Mouse (Mus musculus): ENCODE results near the gene Frem2. TPM values are rescaled to one million over a fixed set of nuclear protein-coding genes. Genes with fewer than 3 reads are reported as not detected.

Gene Frem2
- total RNA-seq (2021) (under 1 TPM; 0.12 to 0.14 TPM), polyA plus RNA-seq (2012; rRNA removed) (0.16 and 0.29 TPM in 2 replicates)
- long read RNA-seq, result 0 reads

DNA sequence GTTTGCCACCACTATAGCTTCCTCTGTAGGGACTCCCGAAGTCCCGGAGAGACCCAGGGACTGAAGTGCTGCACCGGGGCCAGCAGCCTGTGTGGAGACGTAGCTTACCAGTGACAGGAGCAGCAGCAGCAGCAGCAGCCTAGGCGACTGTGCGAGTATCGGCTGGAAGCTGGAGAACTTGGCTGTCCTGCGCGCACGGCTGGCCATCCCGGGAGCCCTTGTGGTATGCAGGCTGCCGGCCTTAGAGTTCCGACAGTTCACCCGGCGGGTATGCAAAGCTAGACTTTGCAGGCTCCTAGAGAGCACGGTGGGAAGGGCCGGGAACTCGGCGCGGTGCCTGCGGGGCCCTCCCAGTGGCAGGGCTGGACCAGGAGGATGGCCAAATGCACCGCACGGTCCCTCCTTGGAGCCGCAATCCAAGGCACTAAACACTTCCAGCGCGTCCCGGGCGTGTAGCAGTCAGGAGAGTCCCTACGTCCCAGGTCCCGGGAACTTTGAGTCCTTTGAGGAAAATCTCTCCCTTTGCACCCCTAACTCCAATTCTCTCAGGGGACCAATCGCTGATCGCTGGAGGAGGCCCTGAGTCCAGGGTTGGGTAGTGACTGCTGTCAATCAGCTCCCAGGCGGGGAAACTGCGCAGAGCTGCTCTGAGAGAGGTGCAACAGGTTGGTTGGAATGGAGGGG lies at the start of gene Frem2:
Gene Frem2, minus strand, starts transcription at position 478 of the 684 bp plus-strand sequence.
- peak; percentile 67 for DNase-seq

DNA sequence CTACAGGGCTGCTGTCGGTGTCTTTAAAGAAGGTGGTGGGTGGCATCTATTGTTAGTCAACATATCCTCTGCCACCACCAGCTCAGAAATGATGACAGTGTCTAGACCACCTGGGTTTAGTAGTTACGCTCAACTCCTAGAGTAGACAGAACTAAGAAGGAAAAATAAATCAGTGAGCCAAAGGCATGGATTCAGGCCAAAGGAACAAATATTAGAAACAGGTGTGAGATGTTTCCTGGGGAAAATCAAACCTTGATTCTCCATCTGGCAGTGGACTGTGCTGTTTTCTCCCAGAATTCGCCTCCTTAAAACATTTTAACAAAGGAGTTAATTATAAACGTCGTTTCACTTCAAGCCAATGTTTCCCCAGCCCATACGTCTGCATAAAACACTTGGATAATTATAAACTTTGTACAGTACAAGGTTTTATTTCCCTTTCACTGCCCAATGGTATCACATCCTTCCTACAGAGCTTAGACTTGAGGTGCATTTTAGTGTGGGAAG lies 48.9 kb upstream of the Frem2 start:
- no peak for DNase-seq

DNA sequence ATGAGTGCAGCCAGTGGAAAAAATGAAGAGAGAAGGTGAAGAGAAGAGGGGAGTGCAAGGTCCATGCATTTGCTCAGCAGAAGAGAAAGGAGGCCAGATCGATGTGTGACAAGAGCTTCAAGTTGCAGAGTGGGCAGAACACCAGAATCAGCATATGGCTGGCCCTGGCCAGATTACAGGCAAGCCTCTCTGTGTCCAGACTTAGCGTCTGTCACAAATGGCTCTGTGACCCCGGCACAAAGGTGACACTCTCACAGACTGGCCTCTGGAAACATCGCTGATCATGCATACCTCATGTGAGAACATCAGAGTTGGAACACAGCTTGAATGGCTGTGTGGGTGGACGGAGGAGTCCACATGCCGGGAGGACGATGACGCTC lies 46.0 kb upstream of the Frem2 start:
- no peak for DNase-seq

DNA sequence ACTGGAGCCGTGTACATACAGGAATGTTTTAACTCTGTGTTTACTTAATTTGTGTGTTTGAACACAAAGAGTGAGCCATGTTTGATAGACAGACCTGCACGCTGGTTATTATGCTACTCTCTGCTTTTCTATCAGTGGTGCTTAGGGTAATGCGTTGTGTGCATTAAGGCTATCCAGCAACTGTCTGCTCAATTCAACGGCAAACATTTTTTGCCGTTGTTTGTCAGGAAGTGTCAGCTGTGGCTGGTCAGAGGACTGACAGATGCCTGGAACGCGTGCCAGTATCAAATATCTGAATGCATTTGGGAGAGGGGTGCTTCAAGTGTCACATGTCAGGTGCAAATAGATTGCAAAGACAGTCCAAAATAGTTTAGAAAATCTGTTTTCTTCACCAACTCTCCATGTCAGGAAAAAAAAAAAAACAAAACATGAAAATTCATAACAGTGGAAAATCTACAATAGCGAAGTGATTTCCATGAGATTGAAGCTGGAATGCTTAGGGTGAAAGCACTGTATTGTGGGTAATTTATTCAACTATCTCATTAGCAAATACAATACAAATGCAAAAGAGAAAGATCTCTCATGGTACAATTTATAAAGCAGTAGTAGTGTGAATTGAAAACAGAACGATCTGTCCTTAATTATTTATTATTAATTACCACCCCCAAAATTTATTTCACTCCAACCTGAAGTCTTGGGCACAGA lies 45.4 kb upstream of the Frem2 start:
- no peak for DNase-seq

DNA sequence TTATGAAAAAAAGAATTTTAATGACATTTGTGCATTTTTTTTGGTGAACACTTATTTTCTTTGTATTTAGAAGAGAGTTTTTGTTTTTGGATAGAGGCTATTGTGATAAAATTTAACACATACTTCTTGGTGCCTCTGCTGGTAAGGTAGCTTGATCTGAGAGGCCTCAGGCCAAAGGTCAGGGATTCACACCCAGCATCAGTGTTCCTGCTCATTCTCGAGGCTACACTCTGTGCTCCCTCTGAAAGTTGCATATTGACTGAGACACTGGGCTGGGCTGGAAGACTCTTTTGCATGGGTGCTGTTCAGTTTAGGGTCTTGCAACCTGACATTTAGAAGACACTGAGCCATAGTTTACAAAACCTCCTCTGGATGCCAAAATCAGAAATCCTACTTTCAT lies 44.8 kb upstream of the Frem2 start:
- DNase-seq, result no peak

DNA sequence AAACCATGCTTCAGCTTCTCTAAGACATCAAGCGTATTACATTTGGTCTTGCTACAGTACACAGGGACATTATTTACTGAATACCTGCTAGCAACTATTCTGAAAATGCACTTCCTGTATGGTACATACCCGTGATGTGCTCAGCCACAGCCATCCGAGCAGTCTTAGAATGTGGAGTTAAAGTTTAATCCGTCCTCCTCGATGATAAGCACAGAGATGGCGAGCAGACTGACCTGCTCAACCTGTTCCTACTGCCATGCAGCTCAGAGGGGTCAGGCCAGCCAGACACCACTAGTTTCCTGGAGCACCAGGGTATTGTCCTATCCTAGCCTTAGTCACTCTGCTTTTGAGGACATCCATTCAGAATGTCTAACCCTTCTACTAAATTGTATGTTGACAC lies 30.6 kb upstream of the Frem2 start:
- no peak for DNase-seq

DNA sequence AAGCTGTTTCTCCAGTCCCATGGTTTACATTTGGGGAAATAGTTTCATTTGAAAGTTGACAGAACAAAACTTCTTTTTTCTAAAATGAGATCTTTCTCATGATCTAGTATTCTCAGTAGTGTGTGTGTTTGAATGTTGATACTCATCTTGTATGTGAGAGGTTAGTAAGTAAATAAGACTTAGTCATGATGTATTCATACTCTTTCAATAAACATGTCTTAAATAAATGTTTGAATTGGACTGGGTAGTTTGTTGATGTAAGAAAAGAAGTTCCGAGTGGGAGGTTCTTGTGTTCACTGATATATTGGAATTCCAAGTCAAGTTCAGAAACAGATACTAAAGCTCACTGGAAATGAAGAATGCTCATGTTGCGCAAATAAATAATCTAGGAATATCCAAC lies 25.1 kb upstream of the Frem2 start:
- DNase-seq, result no peak

DNA sequence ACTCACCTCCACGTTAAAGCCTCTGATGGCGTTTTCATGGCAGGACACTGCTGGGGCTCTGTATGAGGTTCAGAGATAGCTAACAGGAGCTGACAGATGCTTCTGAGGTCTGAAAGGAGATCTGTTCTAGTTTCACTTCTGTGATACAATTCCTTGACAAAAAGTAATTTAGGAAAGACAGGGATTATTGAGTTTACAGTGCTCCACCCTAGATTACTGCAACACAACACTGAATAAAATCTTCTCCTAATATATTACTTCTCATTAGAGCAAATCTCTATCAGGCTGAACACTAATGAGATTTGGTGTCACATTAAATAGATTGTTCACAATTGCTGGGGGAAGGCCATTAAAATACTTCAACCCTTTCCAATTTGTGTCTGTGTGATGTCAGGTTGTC lies 23.7 kb upstream of the Frem2 start:
- no peak for DNase-seq

DNA sequence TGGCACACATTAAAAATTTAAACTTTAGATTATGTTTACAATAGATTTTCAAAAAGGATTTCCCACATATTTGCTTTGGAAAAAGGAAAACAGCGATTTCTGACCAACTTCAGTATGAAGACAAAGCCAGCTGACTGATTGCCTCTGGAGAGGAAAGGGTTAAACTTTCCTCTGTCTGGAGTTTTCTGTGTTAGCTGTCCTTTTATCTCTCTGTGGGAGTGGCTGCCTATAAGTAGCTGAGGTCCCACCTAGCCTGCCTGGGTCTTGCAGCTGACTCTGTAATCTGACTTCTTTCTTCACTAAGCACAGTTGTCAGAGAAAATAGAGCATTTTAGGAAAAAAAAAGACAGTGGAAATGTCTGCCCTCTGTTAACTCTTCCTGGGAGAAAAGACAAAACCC lies 17.1 kb upstream of the Frem2 start:
- DNase-seq, result no peak

DNA sequence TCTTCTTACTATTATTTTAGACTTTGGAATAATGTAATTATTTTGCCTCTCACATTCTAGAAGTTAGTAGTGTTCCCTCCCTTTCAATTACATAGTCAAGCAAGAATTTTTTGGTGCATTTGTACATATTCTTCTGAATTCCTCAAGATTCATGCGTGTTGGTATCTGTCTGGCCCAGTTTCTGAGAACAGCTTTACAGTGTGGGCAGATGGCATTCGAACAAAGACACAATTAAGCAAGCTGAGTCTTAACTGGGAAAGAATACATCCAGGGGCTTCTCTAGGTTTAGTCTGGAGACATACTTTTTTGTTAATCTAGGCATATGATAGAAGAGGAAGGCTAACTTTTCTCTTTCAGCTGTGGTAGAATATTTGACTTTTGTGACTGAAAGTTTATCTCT lies 12.6 kb upstream of the Frem2 start:
- DNase-seq, result no peak

DNA sequence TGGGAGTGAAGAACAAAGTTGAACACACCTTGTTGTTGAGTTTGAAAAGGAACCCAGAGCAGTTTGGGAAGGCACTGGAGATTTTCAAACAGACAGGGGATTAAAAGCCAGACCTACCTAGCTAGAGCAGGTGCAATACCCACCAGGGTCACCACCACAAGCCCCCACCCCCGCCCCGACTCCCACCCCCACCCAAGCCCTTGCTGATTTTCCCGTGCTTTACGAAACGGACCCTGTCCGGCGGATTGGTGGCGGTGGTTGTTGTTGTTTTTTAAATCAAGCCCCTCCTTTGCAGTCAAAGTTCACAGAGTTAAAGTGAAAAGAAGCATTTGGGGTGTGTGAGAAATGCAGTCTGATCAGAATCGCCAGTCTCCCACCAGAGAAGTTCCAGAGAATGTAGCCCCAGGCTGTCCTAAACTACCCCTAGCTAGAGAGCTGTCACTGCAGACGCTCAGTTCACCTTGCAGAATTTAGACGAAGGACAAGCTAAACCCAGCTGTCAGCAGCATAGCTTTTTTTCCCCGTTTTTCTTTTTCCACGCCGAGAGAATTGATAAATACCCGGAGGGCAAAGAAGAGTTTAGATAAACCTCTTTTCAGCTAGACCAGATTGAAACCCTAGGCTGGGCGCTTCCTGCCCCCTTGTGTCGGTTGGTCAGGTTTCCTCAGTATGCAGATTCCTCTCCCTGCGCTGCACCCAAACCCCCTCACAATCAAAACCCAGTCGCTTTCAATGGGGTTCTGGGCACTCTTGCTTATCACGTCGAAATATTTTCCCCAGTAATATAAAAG lies 784 bp upstream of the Frem2 start:
- peak; percentile 21 for DNase-seq

DNA sequence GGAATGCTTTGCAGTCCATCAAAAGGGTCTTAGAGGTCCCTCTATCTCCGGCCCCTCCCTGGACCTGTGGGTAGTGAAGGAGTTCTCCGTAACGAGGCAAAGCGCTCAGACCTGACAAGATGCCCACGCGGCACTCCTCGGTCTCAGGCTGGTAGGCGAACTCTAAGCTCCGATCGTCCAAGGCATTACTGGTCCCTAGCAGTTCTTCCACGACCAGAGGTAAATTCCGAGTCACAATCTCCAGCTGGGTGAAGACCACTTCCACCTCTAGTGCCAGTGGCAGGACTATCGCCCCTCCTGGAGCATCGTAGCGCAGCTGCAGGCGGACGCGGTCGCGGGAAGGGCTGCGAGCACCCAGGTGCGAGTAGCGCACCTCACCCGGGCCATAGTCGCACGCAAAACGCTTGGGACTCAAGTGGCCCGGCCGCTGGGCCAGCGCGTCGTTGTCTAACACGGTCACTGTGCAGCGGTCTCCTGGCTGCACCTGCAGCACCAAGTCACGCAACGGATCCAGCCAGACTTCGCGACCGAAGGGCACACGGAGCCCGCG lies 752 bp downstream of the Frem2 start:
- DNase-seq, result no peak

DNA sequence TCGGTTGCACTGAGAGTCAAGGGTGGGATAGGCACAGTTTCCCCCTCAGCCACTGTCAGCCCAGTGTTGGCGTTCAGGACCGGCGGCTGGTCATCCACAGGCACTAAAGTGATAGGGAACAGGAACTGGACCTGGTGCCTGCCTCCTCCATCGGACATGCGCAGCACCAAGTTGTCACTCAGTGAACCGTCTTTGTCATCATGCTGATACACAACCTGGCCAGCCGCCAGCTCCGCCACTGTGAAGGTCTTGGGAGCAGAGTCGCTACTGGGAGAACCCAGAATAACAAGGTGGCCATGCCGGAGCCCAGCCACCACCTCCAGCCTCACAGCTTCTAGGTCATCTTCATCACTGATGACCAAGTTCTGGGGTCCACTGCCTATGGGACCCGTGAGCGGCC lies 1.8 kb downstream of the Frem2 start:
- peak; percentile 66 for DNase-seq

DNA sequence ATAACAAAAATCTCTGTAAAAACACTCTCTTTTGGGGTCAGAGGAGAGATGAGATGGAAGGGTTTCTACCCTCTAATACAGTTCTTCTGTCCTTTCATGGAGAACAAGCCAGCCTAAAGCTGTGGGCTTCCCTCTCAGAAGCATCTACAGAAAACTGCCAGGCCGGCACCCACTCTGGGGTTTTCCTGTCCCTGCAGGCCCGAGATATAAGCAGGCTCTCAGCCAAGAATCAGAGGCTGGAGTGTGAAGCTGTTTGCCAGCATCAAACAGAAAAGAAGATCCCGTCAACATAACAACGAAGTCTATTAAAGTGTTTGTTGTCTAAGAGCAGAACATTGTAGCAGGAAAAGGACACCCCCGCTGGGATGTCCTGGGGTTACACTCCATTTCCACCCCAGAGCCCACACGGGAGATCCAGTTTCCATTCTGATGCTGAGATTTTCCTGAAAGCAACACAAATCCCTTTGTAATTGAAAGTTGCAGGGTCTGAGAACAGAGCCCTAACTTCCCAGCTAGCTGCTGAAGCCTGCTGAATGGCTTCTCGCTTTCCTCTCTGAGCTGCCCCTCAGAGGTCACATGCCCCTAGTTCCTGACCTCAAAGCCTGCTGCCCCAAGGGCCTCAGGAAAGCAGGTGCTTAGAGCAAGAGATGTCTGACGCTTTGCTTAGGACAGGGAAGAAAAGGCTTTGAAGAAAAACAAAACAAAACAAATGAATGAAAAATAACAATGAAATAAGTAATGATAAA lies 7.0 kb downstream of the Frem2 start:
- no peak for DNase-seq

DNA sequence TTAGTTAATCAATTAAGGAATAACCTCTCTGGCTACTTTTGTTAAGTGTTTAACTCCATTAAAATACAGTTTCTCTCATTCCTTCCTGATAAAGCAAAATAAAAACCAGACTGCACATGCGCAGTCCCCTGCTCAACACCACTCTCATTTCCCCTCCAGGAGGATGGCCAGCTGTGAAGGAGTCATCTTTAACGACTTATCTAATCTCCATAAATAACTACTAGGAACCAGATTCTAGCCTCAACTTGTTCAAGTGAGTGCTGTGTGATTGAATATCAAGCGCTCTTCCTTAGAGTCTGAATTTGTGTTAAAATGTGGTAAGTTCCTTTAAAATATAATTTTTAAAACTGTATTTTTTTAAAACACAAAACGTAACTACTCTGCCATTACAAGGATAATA lies 7.7 kb downstream of the Frem2 start:
- no peak for DNase-seq

DNA sequence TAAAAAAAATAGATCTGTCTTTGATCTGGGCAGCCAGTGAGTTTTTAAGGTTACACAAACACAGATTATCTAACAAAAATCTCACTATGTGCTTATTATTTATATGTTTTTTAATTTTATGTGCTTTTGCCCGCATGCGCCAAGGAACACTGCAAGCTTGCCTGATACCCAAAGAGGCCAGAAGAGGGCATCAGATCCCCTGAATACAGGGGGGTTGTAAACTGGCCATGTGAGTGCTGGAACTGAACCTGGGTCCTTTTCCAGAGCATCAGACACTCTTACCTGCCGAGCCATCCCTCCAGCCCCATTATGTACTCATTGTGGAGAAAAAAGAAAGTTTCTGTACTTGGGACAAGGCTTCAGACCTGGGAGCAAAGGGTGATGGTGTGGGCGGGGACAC lies 8.3 kb downstream of the Frem2 start:
- DNase-seq, result no peak

DNA sequence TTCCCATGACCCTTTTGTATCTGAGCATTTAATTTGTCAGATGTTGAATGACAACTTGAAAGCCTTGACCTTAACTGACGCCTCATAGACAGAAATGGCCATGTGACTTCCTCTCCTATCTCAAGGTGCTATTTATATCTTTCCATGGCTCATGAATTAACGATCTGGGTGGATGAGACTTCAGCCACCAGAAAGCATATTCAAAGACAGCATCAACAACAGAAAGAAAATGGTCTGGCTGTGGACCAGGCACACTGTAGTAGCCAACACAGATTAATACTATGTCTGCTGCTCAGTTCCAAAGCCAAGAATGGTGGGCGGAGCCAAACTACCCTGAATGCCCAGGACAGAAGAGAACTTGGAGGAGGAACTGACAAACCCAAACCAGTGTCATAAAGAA lies 21.2 kb downstream of the Frem2 start:
- DNase-seq, result no peak

DNA sequence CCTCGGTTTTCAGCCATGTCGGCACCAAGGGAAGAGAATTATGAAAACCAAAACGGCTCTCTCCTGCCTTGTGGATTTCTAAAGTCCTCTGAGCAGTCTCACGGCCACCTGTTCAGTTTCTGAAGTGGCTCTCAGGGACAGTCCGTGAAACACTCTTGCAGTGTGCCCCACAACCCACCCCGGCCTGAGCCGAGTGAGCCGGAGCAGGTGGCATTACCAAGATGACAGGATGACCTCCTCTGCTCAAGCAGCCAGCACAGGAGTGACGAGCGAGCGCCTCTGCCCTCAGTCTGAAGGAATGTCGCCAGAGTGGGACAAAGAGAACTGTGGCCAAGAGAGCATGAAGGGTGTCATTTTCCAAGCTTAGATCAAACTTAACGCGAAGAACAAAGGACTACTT lies 26.0 kb downstream of the Frem2 start:
- no peak for DNase-seq

DNA sequence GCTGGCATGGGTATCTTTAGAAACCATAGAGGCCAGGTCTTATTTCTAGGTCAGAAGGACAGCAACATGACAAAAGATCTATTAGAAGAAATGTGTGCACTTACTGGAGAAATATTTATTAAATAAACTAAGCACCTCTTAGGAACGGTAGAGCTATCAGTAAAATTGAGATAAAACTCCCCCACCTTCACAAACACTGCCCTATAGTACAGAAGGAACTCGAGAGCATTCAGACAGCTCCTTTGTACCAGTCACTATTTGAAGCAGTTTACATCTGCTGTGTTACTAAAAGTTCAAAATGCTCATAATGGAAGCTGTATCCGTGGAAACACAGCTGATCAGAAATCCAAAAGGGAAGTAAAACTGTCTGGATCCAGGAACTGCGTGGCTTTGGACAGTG lies 26.5 kb downstream of the Frem2 start:
- no peak for DNase-seq

DNA sequence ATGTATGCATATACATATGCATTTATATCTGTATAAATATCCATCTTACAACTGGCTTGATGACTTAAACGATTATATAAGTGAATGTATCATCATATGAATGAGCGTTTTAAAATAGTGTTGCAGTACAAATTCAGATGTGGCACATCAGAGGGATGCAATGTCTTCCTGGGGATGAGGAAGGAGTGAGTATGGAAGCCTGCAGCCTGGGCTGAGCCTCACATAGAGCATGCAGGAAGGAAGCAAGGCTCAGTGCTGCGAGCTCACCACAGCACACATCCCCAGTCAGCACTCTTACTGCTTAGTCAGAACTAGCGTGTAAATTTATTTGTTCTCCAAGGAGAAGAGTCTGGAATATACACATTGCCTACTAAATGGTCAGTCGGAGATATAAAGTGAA lies 27.2 kb downstream of the Frem2 start:
- no peak for DNase-seq

DNA sequence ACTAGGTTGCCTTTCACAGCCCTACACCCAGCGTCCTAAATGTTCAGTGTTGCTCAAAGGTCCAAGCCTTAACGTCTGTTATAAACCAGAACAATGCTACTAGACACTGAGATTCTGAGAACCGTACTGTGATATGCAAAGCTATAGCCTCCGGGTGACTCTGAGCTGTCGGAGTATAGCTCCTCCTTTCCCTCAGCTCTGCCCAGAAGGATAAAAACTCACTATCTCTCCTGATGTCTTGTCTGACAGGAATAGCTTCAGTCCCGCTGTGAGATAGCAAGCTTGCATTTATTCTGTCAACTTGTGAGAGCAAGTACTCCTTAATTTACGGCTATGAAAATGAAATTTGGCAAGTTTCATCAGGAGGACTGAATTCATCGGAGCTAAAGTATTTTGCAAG lies 33.9 kb downstream of the Frem2 start:
- no peak for DNase-seq

DNA sequence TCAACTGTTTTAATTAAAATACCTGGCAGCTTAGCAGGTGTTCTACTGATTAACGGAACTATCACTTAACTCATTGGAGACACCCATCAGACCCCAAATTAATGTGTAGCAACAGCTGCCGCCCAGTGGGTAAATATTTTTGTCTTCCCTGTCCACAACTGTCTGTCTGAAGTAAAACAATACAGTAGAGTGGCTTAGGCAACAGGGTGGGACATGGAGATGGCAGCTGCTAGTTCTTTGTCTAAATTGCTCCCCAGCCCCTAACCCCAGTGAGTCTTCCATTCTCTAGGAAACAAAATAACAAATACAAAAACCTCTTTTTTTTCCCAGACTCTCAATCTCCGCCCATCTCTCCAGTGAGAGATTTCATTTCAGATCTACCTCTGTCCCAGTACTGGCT lies 36.2 kb downstream of the Frem2 start:
- no peak for DNase-seq

Measured in adrenal gland, adult 2 months (tissue).